Mouse (Mus musculus) G1E (cell line): Measurements from ENCODE around the gene Gadd45a. TPM values are rescaled to one million over a fixed set of nuclear protein-coding genes. Genes with fewer than 3 reads are reported as not detected.

Experiments used
- ATAC-seq: 2 replicates; pipeline ENCODE4 v1.8.0; 2016; ENCODE audit warnings: mild to moderate bottlenecking; ENCODE audit not compliant: insufficient number of reproducible peaks, poor library complexity, low FRiP score, severe bottlenecking; ENCODE audit errors: extremely low read depth
- DNase-seq: peaks from one replicate; pipeline ENCODE4 v3.0.0; 2012; ENCODE audit warnings: low spot score
- H3K27me3 ChIP-seq: 2 replicates; pipeline ENCODE4 v1.6.1; 2012; ENCODE audit warnings: mild to moderate bottlenecking, low read length, inconsistent platforms; ENCODE audit not compliant: insufficient read depth
- H3K36me3 ChIP-seq: replicated peaks from 2 replicates; pipeline ENCODE3; 2012; ENCODE audit warnings: mild to moderate bottlenecking, inconsistent platforms
- H3K4me1 ChIP-seq: 2 replicates; pipeline ENCODE4 v1.6.1; 2012; ENCODE audit warnings: low read depth, low read length, inconsistent platforms, mixed read lengths; ENCODE audit not compliant: insufficient read depth
- H3K4me3 ChIP-seq: 2 replicates; pipeline ENCODE4 v1.5.1; 2012; ENCODE audit warnings: low read depth, mild to moderate bottlenecking, inconsistent platforms, low read length, moderate library complexity, mixed read lengths
- H3K9me3 ChIP-seq: replicated peaks from 2 replicates; pipeline ENCODE4 v1.6.1; 2012; ENCODE audit warnings: inconsistent platforms
- CTCF ChIP-seq: IDR thresholded peaks from 2 replicates; pipeline ENCODE4 v1.5.1; 2012; ENCODE audit warnings: low read depth, low read length, inconsistent platforms, mixed read lengths
- GATA1 ChIP-seq: IDR thresholded peaks from 2 replicates; pipeline ENCODE4 v1.6.1; 2012; ENCODE audit warnings: borderline replicate concordance, low read length, inconsistent platforms, mixed read lengths
- GATA2 ChIP-seq: IDR thresholded peaks from 2 replicates; pipeline ENCODE4 v1.6.1; 2012; ENCODE audit warnings: low read depth, low read length, inconsistent platforms, borderline replicate concordance
- POLR2AphosphoS5 ChIP-seq: IDR thresholded peaks from 2 replicates; pipeline ENCODE4 v1.6.1; 2012; ENCODE audit warnings: low read depth, low read length, inconsistent platforms; ENCODE audit not compliant: insufficient replicate concordance
- TAL1 ChIP-seq: conservative IDR thresholded peaks from 2 replicates; pipeline ENCODE4 v1.6.1; 2012; ENCODE audit warnings: low read depth, low read length, inconsistent platforms, mixed read lengths
- polyA plus RNA-seq: library from polyadenylated mRNA; stranded (reverse); fragments of >175 nt; gene quantifications from 2 replicates; pipeline ENCODE4 v1.2.3, GENCODE M21; 2012
- total RNA-seq, 2 experiments: library from RNA; stranded (forward) in 1 of 2; stranded (reverse) in 1 of 2; fragments of 200-1000 nt in 1 of 2; fragments of >200 nt in 1 of 2; fragmentation: Nextera tagmentation in 1 of 2; gene quantifications; 2 replicates each; pipeline ENCODE4 v1.2.3; 2014 to 2017

Gene Gadd45a
- total and polyA plus RNA-seq, 3 experiments, result 110 to 134 (median 111) TPM

- no peaks in the 10 kb centered on the region for H3K9me3 ChIP-seq
- DNase-seq, result no peak
- peaks cover 2% of the 10 kb centered on the region for H3K36me3 ChIP-seq
- H3K4me3 ChIP-seq, result no peak overlapping the region
- TF ChIP-seq CTCF, result no peak
- no peak for TF ChIP-seq GATA2
- TF ChIP-seq POLR2AphosphoS5, result no peak
- TF ChIP-seq TAL1, result no peak
- TF ChIP-seq GATA1, result no peak
- no peak for ATAC-seq
- peaks cover 47% of the 10 kb centered on the region for H3K4me1 ChIP-seq
- no peaks in the 10 kb centered on the region for H3K27me3 ChIP-seq
Measured at GRCm38 (mm10) chr6:67060057-67060456, 22.8 kb upstream of the Gadd45a start.

- Histone ChIP-seq H3K9me3 (no peaks in the 10 kb centered on the region), H3K4me3 (no peak overlapping the region; the same call in 1 of the 2 replicates), H3K4me1 (peaks cover 47% of the 10 kb centered on the region), H3K36me3 (no peaks in the 10 kb centered on the region), H3K27me3 (no peaks in the 10 kb centered on the region)
- no peak for TF ChIP-seq GATA1
- no peak for TF ChIP-seq GATA2
- TF ChIP-seq TAL1, result peak; percentile 33; the same call in 1 of the 2 replicates
- no peak for TF ChIP-seq POLR2AphosphoS5
- no peak for TF ChIP-seq CTCF
- peak; percentile 57; the same call in 1 of the 2 replicates for ATAC-seq
- DNase-seq, result no peak
Measured at GRCm38 (mm10) chr6:67057991-67058696, 20.9 kb upstream of the Gadd45a start.

- Histone ChIP-seq H3K4me3 (no peak overlapping the region; the same call in 1 of the 2 replicates), H3K27me3 (no peaks in the 10 kb centered on the region), H3K9me3 (no peaks in the 10 kb centered on the region), H3K36me3 (no peaks in the 10 kb centered on the region), H3K4me1 (peaks cover 47% of the 10 kb centered on the region)
- TF ChIP-seq TAL1 (no peak), CTCF (no peak), POLR2AphosphoS5 (no peak), GATA2 (no peak), GATA1 (no peak)
- ATAC-seq (no peak), DNase-seq (no peak)
Measured at GRCm38 (mm10) chr6:67057574-67057973, 20.3 kb upstream of the Gadd45a start.

- Histone ChIP-seq H3K9me3 (no peaks in the 10 kb centered on the region), H3K27me3 (no peaks in the 10 kb centered on the region), H3K4me3 (no peak overlapping the region; the same call in 1 of the 2 replicates), H3K4me1 (peaks cover 43% of the 10 kb centered on the region), H3K36me3 (no peaks in the 10 kb centered on the region)
- ATAC-seq (no peak), DNase-seq (no peak)
- TF ChIP-seq POLR2AphosphoS5 (no peak), TAL1 (no peak), GATA2 (no peak), GATA1 (no peak), CTCF (no peak)
Measured at GRCm38 (mm10) chr6:67056889-67057564, 19.8 kb upstream of the Gadd45a start.

- TF ChIP-seq TAL1, result no peak
- Histone ChIP-seq H3K36me3 (no peaks in the 10 kb centered on the region), H3K4me3 (peak overlapping the region; percentile 25; the same call in 1 of the 2 replicates), H3K4me1 (peaks cover 43% of the 10 kb centered on the region), H3K27me3 (no peaks in the 10 kb centered on the region), H3K9me3 (no peaks in the 10 kb centered on the region)
- ATAC-seq (peak; percentile 75), DNase-seq (no peak)
Measured at GRCm38 (mm10) chr6:67056108-67056888, 19.0 kb upstream of the Gadd45a start.

GRCm38 (mm10) chr6:67050063-67050462 is 12.8 kb upstream of the Gadd45a start:
- H3K4me1 ChIP-seq, result peaks cover 46% of the 10 kb centered on the region
- ATAC-seq (no peak), DNase-seq (no peak)
- TF ChIP-seq GATA1 (no peak), CTCF (no peak), TAL1 (no peak)
- H3K36me3 ChIP-seq, result no peaks in the 10 kb centered on the region
- no peaks in the 10 kb centered on the region for H3K9me3 ChIP-seq
- H3K27me3 ChIP-seq, result no peaks in the 10 kb centered on the region
- no peak overlapping the region for H3K4me3 ChIP-seq
